Mouse (Mus musculus): ENCODE data around the gene Sec1. TPM values are rescaled to one million over a fixed set of nuclear protein-coding genes. Genes with fewer than 3 reads are reported as not detected.
A peak's percentile ranks its signal among the peaks of the same experiment; 100 is the strongest.

Gene Sec1
- 0.28 and 0.41 TPM in 2 replicates for polyA plus RNA-seq (2014; fragmentation: Nextera tagmentation; extraction: Ambion mirVana)

GRCm38 (mm10) chr7:45693921-45694591 is at the start of gene Sec1:
Sec1 (minus strand) TSS chr7:45694402.
- ATAC-seq (ENCODE audit: insufficient number of reproducible peaks, insufficient read depth, low FRiP score, low read depth), result no peak
- WGBS, result 84% methylated on average over 50 of the region's 50 CpGs

GRCm38 (mm10) chr7:45742338-45742737 is 48.1 kb upstream of the Sec1 start:
- ATAC-seq (ENCODE audit: insufficient number of reproducible peaks, insufficient read depth, low FRiP score, low read depth), result no peak
- Histone ChIP-seq H3K27me3 (ENCODE audit: control insufficient read depth, insufficient read depth, low read length) (no peaks in the 10 kb centered on the region), H3K36me3 (ENCODE audit: control insufficient read depth, insufficient read depth, low read length) (no peaks in the 10 kb centered on the region), H3K27ac (replicated peaks in 1 of 2; ENCODE audit: control insufficient read depth in 1 of 2, insufficient read depth in 1 of 2, low read depth in 2 of 2, low read length in 2 of 2) (no peak overlapping the region), H3K9ac (ENCODE audit: low read length) (no peak overlapping the region), H3K4me2 (ENCODE audit: low read length) (peak overlapping the region; percentile 55), H3K9me3 (ENCODE audit: control insufficient read depth, low read length) (no peaks in the 10 kb centered on the region), H3K4me1 (ENCODE audit: control insufficient read depth in 2 of 2, insufficient read depth in 2 of 2, low read length in 2 of 2) (peaks cover 0 to 3% of the 10 kb centered on the region in 2 experiments; a peak in 1 of 4 replicates), H3K4me3 (ENCODE audit: control insufficient read depth in 1 of 2, insufficient read depth in 1 of 2, low read depth in 1 of 2, low read length in 2 of 2) (peak overlapping the region; percentile 24 to 29; a peak in 3 of 4 replicates)
- 32% methylated on average over 19 of the region's 19 CpGs for WGBS

More at GRCm38 (mm10) chr7:45693921-45694591, at the start of gene Sec1:
- Histone ChIP-seq H3K4me2 (ENCODE audit: low read length) (no peak within 1 kb of the TSS), H3K27me3 (ENCODE audit: control insufficient read depth, insufficient read depth, low read length) (peaks cover 9% of the 10 kb centered on the region), H3K36me3 (ENCODE audit: control insufficient read depth, insufficient read depth, low read length) (no peaks in the 10 kb centered on the region), H3K9me3 (ENCODE audit: control insufficient read depth, low read length) (no peaks in the 10 kb centered on the region), H3K4me3 (ENCODE audit: control insufficient read depth in 1 of 2, insufficient read depth in 1 of 2, low read depth in 1 of 2, low read length in 2 of 2) (no peak within 1 kb of the TSS), H3K9ac (ENCODE audit: low read length) (no peak within 1 kb of the TSS), H3K27ac (replicated peaks in 1 of 2; ENCODE audit: control insufficient read depth in 1 of 2, insufficient read depth in 1 of 2, low read depth in 2 of 2, low read length in 2 of 2) (no peak within 1 kb of the TSS), H3K4me1 (ENCODE audit: control insufficient read depth in 2 of 2, insufficient read depth in 2 of 2, low read length in 2 of 2) (peaks cover 14 to 17% of the 10 kb centered on the region in 2 experiments)

- Histone ChIP-seq H3K4me1 (ENCODE audit: control insufficient read depth in 2 of 2, insufficient read depth in 2 of 2, low read length in 2 of 2) (peaks cover 0 to 3% of the 10 kb centered on the region in 2 experiments; a peak in 1 of 4 replicates), H3K4me2 (ENCODE audit: low read length) (peak overlapping the region; percentile 55), H3K4me3 (ENCODE audit: control insufficient read depth in 1 of 2, insufficient read depth in 1 of 2, low read depth in 1 of 2, low read length in 2 of 2) (peak overlapping the region; percentile 24 to 29; a peak in 3 of 4 replicates), H3K27me3 (ENCODE audit: control insufficient read depth, insufficient read depth, low read length) (no peaks in the 10 kb centered on the region), H3K27ac (replicated peaks in 1 of 2; ENCODE audit: control insufficient read depth in 1 of 2, insufficient read depth in 1 of 2, low read depth in 2 of 2, low read length in 2 of 2) (no peak overlapping the region), H3K36me3 (ENCODE audit: control insufficient read depth, insufficient read depth, low read length) (no peaks in the 10 kb centered on the region), H3K9me3 (ENCODE audit: control insufficient read depth, low read length) (no peaks in the 10 kb centered on the region), H3K9ac (ENCODE audit: low read length) (peak overlapping the region; percentile 27; the same call in 1 of the 2 replicates)
- no peak for ATAC-seq (ENCODE audit: insufficient number of reproducible peaks, insufficient read depth, low FRiP score, low read depth)
- 39% methylated on average over 11 of the region's 11 CpGs for WGBS
These were observed 47.6 kb upstream of the Sec1 start for GRCm38 (mm10) chr7:45741777-45742176.

- no peak overlapping the region; the same call in 1 of the 2 replicates for H3K4me2 ChIP-seq (ENCODE audit: low read length)
- ATAC-seq (ENCODE audit: insufficient number of reproducible peaks, insufficient read depth, low FRiP score, low read depth), result no peak
- H3K4me1 ChIP-seq (ENCODE audit: control insufficient read depth in 2 of 2, insufficient read depth in 2 of 2, low read length in 2 of 2), result peaks cover 0 to 3% of the 10 kb centered on the region in 2 experiments; a peak in 1 of 4 replicates
- H3K36me3 ChIP-seq (ENCODE audit: control insufficient read depth, insufficient read depth, low read length), result no peaks in the 10 kb centered on the region
- H3K9ac ChIP-seq (ENCODE audit: low read length), result 0 out of 2 replicates have a peak overlapping the region, but pooled peaks have one; percentile 27
- WGBS, result 73% methylated on average over 12 of the region's 12 CpGs
- no peak overlapping the region for H3K4me3 ChIP-seq (ENCODE audit: control insufficient read depth in 1 of 2, insufficient read depth in 1 of 2, low read depth in 1 of 2, low read length in 2 of 2)
- no peak overlapping the region for H3K27ac ChIP-seq (replicated peaks in 1 of 2; ENCODE audit: control insufficient read depth in 1 of 2, insufficient read depth in 1 of 2, low read depth in 2 of 2, low read length in 2 of 2)
- H3K27me3 ChIP-seq (ENCODE audit: control insufficient read depth, insufficient read depth, low read length), result no peaks in the 10 kb centered on the region
- H3K9me3 ChIP-seq (ENCODE audit: control insufficient read depth, low read length), result no peaks in the 10 kb centered on the region
These were observed 47.1 kb upstream of the Sec1 start for GRCm38 (mm10) chr7:45741308-45741707.

GRCm38 (mm10) chr7:45739820-45740219 is 45.6 kb upstream of the Sec1 start:
- Histone ChIP-seq H3K27me3 (ENCODE audit: control insufficient read depth, insufficient read depth, low read length) (no peaks in the 10 kb centered on the region), H3K9me3 (ENCODE audit: control insufficient read depth, low read length) (no peaks in the 10 kb centered on the region), H3K9ac (ENCODE audit: low read length) (no peak overlapping the region), H3K4me3 (ENCODE audit: control insufficient read depth in 1 of 2, insufficient read depth in 1 of 2, low read depth in 1 of 2, low read length in 2 of 2) (no peak overlapping the region), H3K4me1 (ENCODE audit: control insufficient read depth in 2 of 2, insufficient read depth in 2 of 2, low read length in 2 of 2) (peaks cover 0 to 3% of the 10 kb centered on the region in 2 experiments; a peak in 1 of 4 replicates), H3K36me3 (ENCODE audit: control insufficient read depth, insufficient read depth, low read length) (no peaks in the 10 kb centered on the region), H3K27ac (replicated peaks in 1 of 2; ENCODE audit: control insufficient read depth in 1 of 2, insufficient read depth in 1 of 2, low read depth in 2 of 2, low read length in 2 of 2) (no peak overlapping the region), H3K4me2 (ENCODE audit: low read length) (no peak overlapping the region)
- 63% methylated on average over 10 of the region's 10 CpGs for WGBS
- no peak for ATAC-seq (ENCODE audit: insufficient number of reproducible peaks, insufficient read depth, low FRiP score, low read depth)

GRCm38 (mm10) chr7:45739162-45739763 is 45.1 kb upstream of the Sec1 start:
- no peaks in the 10 kb centered on the region for H3K27me3 ChIP-seq (ENCODE audit: control insufficient read depth, insufficient read depth, low read length)
- H3K27ac ChIP-seq (replicated peaks in 1 of 2; ENCODE audit: control insufficient read depth in 1 of 2, insufficient read depth in 1 of 2, low read depth in 2 of 2, low read length in 2 of 2), result no peak overlapping the region
- peak; percentile 34; the same call in 1 of the 2 replicates for ATAC-seq (ENCODE audit: insufficient number of reproducible peaks, insufficient read depth, low FRiP score, low read depth)
- no peaks in the 10 kb centered on the region for H3K36me3 ChIP-seq (ENCODE audit: control insufficient read depth, insufficient read depth, low read length)
- no peak overlapping the region for H3K4me2 ChIP-seq (ENCODE audit: low read length)
- no peak overlapping the region for H3K4me3 ChIP-seq (ENCODE audit: control insufficient read depth in 1 of 2, insufficient read depth in 1 of 2, low read depth in 1 of 2, low read length in 2 of 2)
- 5% methylated on average over 9 of the region's 9 CpGs for WGBS
- no peaks in the 10 kb centered on the region for H3K9me3 ChIP-seq (ENCODE audit: control insufficient read depth, low read length)
- no peak overlapping the region for H3K9ac ChIP-seq (ENCODE audit: low read length)
- peaks cover 0 to 3% of the 10 kb centered on the region in 2 experiments; a peak in 1 of 4 replicates for H3K4me1 ChIP-seq (ENCODE audit: control insufficient read depth in 2 of 2, insufficient read depth in 2 of 2, low read length in 2 of 2)

- WGBS, result 80% methylated on average over 5 of the region's 5 CpGs
- H3K4me2 ChIP-seq (ENCODE audit: low read length), result no peak overlapping the region
- no peak for ATAC-seq (ENCODE audit: insufficient number of reproducible peaks, insufficient read depth, low FRiP score, low read depth)
These were observed 39.3 kb upstream of the Sec1 start for GRCm38 (mm10) chr7:45733477-45733876.

More at GRCm38 (mm10) chr7:45733477-45733876, 39.3 kb upstream of the Sec1 start:
- Histone ChIP-seq H3K4me3 (ENCODE audit: control insufficient read depth in 1 of 2, insufficient read depth in 1 of 2, low read depth in 1 of 2, low read length in 2 of 2) (no peak overlapping the region), H3K27me3 (ENCODE audit: control insufficient read depth, insufficient read depth, low read length) (no peaks in the 10 kb centered on the region), H3K9ac (ENCODE audit: low read length) (no peak overlapping the region), H3K4me1 (ENCODE audit: control insufficient read depth in 2 of 2, insufficient read depth in 2 of 2, low read length in 2 of 2) (peaks cover 6 to 9% of the 10 kb centered on the region in 2 experiments; a peak in 1 of 4 replicates), H3K9me3 (ENCODE audit: control insufficient read depth, low read length) (no peaks in the 10 kb centered on the region), H3K27ac (replicated peaks in 1 of 2; ENCODE audit: control insufficient read depth in 1 of 2, insufficient read depth in 1 of 2, low read depth in 2 of 2, low read length in 2 of 2) (no peak overlapping the region), H3K36me3 (ENCODE audit: control insufficient read depth, insufficient read depth, low read length) (no peaks in the 10 kb centered on the region; the same call in 1 of the 2 replicates)

All from heart, embryonic 14.5 days (tissue).